Mouse (Mus musculus) limb, embryonic 14.5 days (tissue): ENCODE data around the gene Tecta. TPM values are rescaled to one million over a fixed set of nuclear protein-coding genes. Genes with fewer than 3 reads are reported as not detected.

ENCODE experiments used
- ATAC-seq: fragments of 200-750 bp; cut with Nextera tagmentation; 2 replicates; pipeline ENCODE4 v1.8.0; 2017; ENCODE audit warnings: low read depth, moderate number of reproducible peaks, moderate TSS enrichment; ENCODE audit not compliant: low FRiP score
- DNase-seq: peaks from one replicate; pipeline ENCODE4 v3.0.0-alpha.2; 2015; ENCODE audit warnings: low spot score
- H3K27ac ChIP-seq: fragments of 300-500 bp; sonication (generic); replicated peaks from 2 replicates; pipeline ENCODE4 v1.5.1; 2014; ENCODE audit warnings: low read depth, mild to moderate bottlenecking, low read length, moderate library complexity, mixed read lengths
- H3K27me3 ChIP-seq: fragments of 300-500 bp; sonication (generic); 2 replicates; pipeline ENCODE4 v1.6.1; 2014; ENCODE audit warnings: low read length, mixed read lengths; ENCODE audit not compliant: control insufficient read depth, insufficient read depth
- H3K36me3 ChIP-seq: fragments of 300-500 bp; sonication (generic); 2 replicates; pipeline ENCODE4 v1.6.1; 2014; ENCODE audit warnings: mild to moderate bottlenecking, low read length, moderate library complexity, mixed read lengths; ENCODE audit not compliant: control insufficient read depth, insufficient read depth
- H3K4me1 ChIP-seq: fragments of 300-500 bp; sonication (generic); 2 replicates; pipeline ENCODE4 v1.6.1; 2014; ENCODE audit warnings: antibody characterized with exemption, low read length, mixed read lengths; ENCODE audit not compliant: control insufficient read depth, insufficient read depth
- H3K4me2 ChIP-seq: fragments of 300-500 bp; sonication (generic); replicated peaks from 2 replicates; pipeline ENCODE4 v1.6.1; 2014; ENCODE audit warnings: low read depth, mild to moderate bottlenecking, low read length, moderate library complexity; ENCODE audit not compliant: severe bottlenecking
- H3K4me3 ChIP-seq: fragments of 300-500 bp; sonication (generic); replicated peaks from 2 replicates; pipeline ENCODE4 v1.5.1; 2014; ENCODE audit warnings: low read length
- H3K9ac ChIP-seq: fragments of 300-500 bp; sonication (generic); 2 replicates; pipeline ENCODE4 v1.6.1; 2014; ENCODE audit warnings: mild to moderate bottlenecking, low read depth, low read length, moderate library complexity; ENCODE audit not compliant: severe bottlenecking
- H3K9me3 ChIP-seq: fragments of 300-500 bp; sonication (generic); 2 replicates; pipeline ENCODE4 v1.6.1; 2016; ENCODE audit warnings: low read length; ENCODE audit not compliant: control insufficient read depth
- POLR2A ChIP-seq: fragments of 200-500 bp; IDR thresholded peaks from 2 replicates; pipeline ENCODE4 v1.8.0; 2012; ENCODE audit warnings: inconsistent platforms, mild to moderate bottlenecking, moderate library complexity, borderline replicate concordance; ENCODE audit not compliant: insufficient read depth, insufficient read length; ENCODE audit errors: extremely low read depth
- WGBS: fragments of 180-500 bp; shearing (Covaris S2); extraction: QIAGEN DNeasy Blood & Tissue Kit; methylation state at CpG from one replicate; pipeline ENCODE4 v1.1.7; 2014; 5-methylcytosine and 5-hydroxymethylcytosine counted together
- polyA plus RNA-seq, 2 experiments: library from polyadenylated mRNA; depleted of rRNA in 1 of 2; stranded (reverse) in 1 of 2; unstranded in 1 of 2; fragments of >200 nt; fragmentation: Nextera tagmentation in 1 of 2; extraction: Ambion mirVana in 1 of 2; gene quantifications; 2 replicates each; pipeline versions ENCODE4 v1.2.1 to v1.2.3; 2012 to 2014

Tecta gene
- polyA plus RNA-seq, 2 experiments, result 0.10 to 0.88 TPM

- no peak for TF ChIP-seq POLR2A
- no peaks in the 10 kb centered on the region for H3K27me3 ChIP-seq
- no peak overlapping the region for H3K4me3 ChIP-seq
- DNase-seq, result no peak
- H3K36me3 ChIP-seq, result no peaks in the 10 kb centered on the region
- no peak for ATAC-seq
- WGBS, result 82% methylated on average over 4 of the region's 4 CpGs
- H3K4me2 ChIP-seq, result no peak overlapping the region
- no peaks in the 10 kb centered on the region for H3K9me3 ChIP-seq
- H3K4me1 ChIP-seq, result no peaks in the 10 kb centered on the region; the same call in 1 of the 2 replicates
- H3K27ac ChIP-seq, result no peak overlapping the region
- H3K9ac ChIP-seq, result no peak overlapping the region
Observed at GRCm38 (mm10) chr9:42405736-42406135, 6.0 kb upstream of the Tecta start.

DNA sequence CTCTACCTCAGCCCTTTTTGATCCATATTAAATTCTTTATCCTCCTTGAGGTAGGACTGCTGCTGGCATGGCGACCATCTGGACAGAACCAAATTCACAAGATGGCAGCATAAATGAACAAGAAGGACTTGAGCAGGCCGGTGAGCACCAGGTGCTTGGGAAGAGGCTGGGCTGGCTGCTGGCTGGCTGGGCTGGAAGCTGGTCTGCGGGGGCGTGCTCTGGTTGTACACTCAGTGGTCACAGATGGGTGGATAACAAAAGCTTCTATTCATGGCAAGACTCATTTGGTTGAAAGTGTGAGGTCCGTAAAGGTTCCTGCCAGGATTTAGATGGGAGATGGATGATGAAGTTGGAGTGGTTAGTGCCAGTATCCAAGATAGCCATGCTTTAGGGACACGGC is 1.8 kb upstream of the Tecta start:
- Histone ChIP-seq H3K27me3 (no peaks in the 10 kb centered on the region), H3K9me3 (no peaks in the 10 kb centered on the region), H3K4me2 (no peak overlapping the region), H3K4me1 (no peaks in the 10 kb centered on the region; the same call in 1 of the 2 replicates), H3K36me3 (no peaks in the 10 kb centered on the region), H3K27ac (no peak overlapping the region), H3K9ac (no peak overlapping the region), H3K4me3 (no peak overlapping the region)
- ATAC-seq (no peak), DNase-seq (no peak)
- 82% methylated on average over 6 of the region's 6 CpGs for WGBS
- TF ChIP-seq POLR2A, result no peak

- no peak overlapping the region for H3K27ac ChIP-seq
- 71% methylated on average over 2 of the region's 2 CpGs for WGBS
- no peak overlapping the region for H3K4me2 ChIP-seq
- H3K9ac ChIP-seq, result no peak overlapping the region
- TF ChIP-seq POLR2A, result no peak
- H3K36me3 ChIP-seq, result no peaks in the 10 kb centered on the region
- H3K4me1 ChIP-seq, result peaks cover 10% of the 10 kb centered on the region
- H3K27me3 ChIP-seq, result no peaks in the 10 kb centered on the region
- ATAC-seq, result no peak
- H3K9me3 ChIP-seq, result no peaks in the 10 kb centered on the region
- DNase-seq, result no peak
- H3K4me3 ChIP-seq, result no peak overlapping the region
Observed at GRCm38 (mm10) chr9:42396141-42396540, 3.6 kb downstream of the Tecta start.

DNA sequence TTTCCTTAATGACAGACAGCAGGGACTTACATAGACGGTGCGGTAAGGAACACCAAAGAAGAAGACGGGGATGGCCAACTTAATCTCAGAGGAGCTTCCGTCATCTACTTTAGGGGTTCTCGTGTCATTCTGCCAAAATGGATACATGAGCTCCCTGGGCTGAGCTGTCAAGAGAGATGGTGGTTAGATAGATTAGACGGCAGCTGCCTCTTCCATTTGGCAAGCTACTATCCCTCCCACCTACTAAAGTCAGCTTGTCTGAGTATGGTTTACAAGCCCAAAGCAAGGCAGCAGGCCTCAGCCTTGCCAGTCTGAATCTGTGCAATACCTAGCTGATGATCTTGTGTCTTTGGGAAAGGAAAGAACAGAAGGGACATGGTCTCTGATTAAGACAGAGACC is 4.8 kb downstream of the Tecta start:
- WGBS, result 72% methylated on average over 6 of the region's 6 CpGs
- no peak overlapping the region for H3K4me2 ChIP-seq
- no peaks in the 10 kb centered on the region for H3K9me3 ChIP-seq
- ATAC-seq (no peak), DNase-seq (no peak)
- H3K9ac ChIP-seq, result no peak overlapping the region
- H3K4me1 ChIP-seq, result peaks cover 16% of the 10 kb centered on the region
- H3K27me3 ChIP-seq, result no peaks in the 10 kb centered on the region
- no peak for TF ChIP-seq POLR2A
- no peak overlapping the region for H3K27ac ChIP-seq
- no peaks in the 10 kb centered on the region for H3K36me3 ChIP-seq
- H3K4me3 ChIP-seq, result no peak overlapping the region

DNA sequence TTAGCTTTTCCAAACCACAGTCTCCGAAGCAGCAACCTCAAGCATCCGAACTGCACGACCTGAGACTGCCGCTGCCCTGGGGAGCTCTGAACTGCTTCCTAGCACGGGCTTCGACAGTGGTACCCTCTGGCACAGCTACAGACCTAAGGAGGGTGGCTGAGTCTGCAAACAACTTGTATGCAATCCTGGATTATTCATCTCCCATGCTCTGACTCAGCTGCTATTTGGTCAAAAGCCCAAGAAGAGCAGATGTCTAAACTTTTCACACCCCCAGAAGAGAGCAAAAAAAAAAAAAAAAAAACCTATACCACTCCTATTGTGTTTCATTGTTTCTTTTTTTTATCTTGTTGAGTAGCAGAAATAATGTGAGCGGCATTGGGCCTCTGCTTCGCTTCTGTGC is 5.4 kb downstream of the Tecta start:
- no peak overlapping the region for H3K27ac ChIP-seq
- no peak for TF ChIP-seq POLR2A
- WGBS, result 63% methylated on average over 8 of the region's 8 CpGs
- H3K36me3 ChIP-seq, result no peaks in the 10 kb centered on the region
- no peak for ATAC-seq
- no peak overlapping the region for H3K9ac ChIP-seq
- no peak for DNase-seq
- H3K4me1 ChIP-seq, result peaks cover 16% of the 10 kb centered on the region
- H3K9me3 ChIP-seq, result no peaks in the 10 kb centered on the region
- no peak overlapping the region for H3K4me2 ChIP-seq
- no peaks in the 10 kb centered on the region for H3K27me3 ChIP-seq
- H3K4me3 ChIP-seq, result no peak overlapping the region

- WGBS, result 37% methylated on average over 6 of the region's 6 CpGs
- Histone ChIP-seq H3K9ac (no peak overlapping the region), H3K4me1 (peaks cover 16% of the 10 kb centered on the region), H3K36me3 (no peaks in the 10 kb centered on the region), H3K4me3 (no peak overlapping the region), H3K4me2 (no peak overlapping the region), H3K27ac (no peak overlapping the region), H3K27me3 (no peaks in the 10 kb centered on the region), H3K9me3 (no peaks in the 10 kb centered on the region)
- DNase-seq (no peak), ATAC-seq (no peak)
- no peak for TF ChIP-seq POLR2A
Observed at GRCm38 (mm10) chr9:42392927-42393326, 6.8 kb downstream of the Tecta start.
